Mouse (Mus musculus) left cerebral cortex, postnatal 10 days (tissue): ENCODE results near the gene H2al1m. TPM values are rescaled to one million over a fixed set of nuclear protein-coding genes. Genes with fewer than 3 reads are reported as not detected.
"Not testable (repeated sequence)": the region's sequence is repeated elsewhere in the genome, so short reads cannot be mapped to it uniquely, and the experiment has no call there.

ENCODE experiments used
- DNase-seq, 2 experiments: peaks; one replicate each; pipeline ENCODE4 v3.0.0; 2021 to 2022; ENCODE audit warnings: low spot score in 2 of 2, mixed read lengths in 1 of 2; ENCODE audit errors: extremely low spot score in 1 of 2
- intact Hi-C: fragments of 180-260 bp; cut with DNase I; formaldehyde crosslinking; loops from one replicate; pipeline ENCODE4 v1.15.1; 2025
- total RNA-seq, 2 experiments: library from RNA; stranded (reverse); gene quantifications; 2 replicates each; pipeline ENCODE4 v1.2.3; 2021

The H2al1m gene
- total RNA-seq, 2 experiments from 2014 or later, result not detected

GRCm38 (mm10) chrX:9302791-9303190 lies 19.2 kb downstream of the H2al1m start:
- DNase-seq, result no peak
- intact Hi-C loops, result no loop called here

DNA sequence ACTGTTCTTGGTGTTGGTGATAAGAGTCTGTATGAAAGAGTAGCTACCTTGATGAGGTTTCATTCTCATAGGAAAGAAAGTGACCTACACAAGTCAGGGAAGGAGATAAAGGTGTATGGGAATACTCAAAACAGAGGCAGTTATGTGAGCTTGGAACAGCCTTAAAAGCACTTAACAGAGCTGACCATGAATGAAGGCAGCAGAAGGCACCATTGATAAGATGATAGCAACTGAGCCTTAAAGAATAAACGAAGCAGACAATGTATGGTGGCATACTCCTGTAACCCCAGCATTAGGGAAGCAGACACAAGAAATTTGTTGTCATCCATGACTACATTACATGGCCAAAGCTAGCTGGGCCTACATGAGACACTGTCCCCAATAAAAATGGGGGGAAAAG lies 19.9 kb downstream of the H2al1m start:
- DNase-seq, result no peak
- intact Hi-C loops, result no loop called here

- intact Hi-C loops, DNase-seq: not testable (repeated sequence)
Observed at GRCm38 (mm10) chrX:9316457-9316856, 32.9 kb downstream of the H2al1m start.

GRCm38 (mm10) chrX:9327954-9328353 lies 44.4 kb downstream of the H2al1m start:
- intact Hi-C loops, DNase-seq: not testable (repeated sequence)

- DNase-seq, intact Hi-C loops: not testable (repeated sequence)
Observed at GRCm38 (mm10) chrX:9332366-9332962, 48.9 kb downstream of the H2al1m start.

- peak; percentile 5 to 18 for DNase-seq
- intact Hi-C loops, result not testable (repeated sequence)
Observed at GRCm38 (mm10) chrX:9333035-9333434, 49.5 kb downstream of the H2al1m start.

Other genes starting within 250 kb of the H2al1m start
- not detected for gene Fthl17f, start 220.7 kb upstream of the H2al1m start, total RNA-seq
- not detected for gene 4930402K13Rik, start 179.2 kb upstream of the H2al1m start, total RNA-seq
- 1 to 10 TPM; 6.3 to 8.0 TPM for gene Lancl3, start 83.9 kb upstream of the H2al1m start, total RNA-seq
- gene Gm14862, start 26.9 kb upstream of the H2al1m start, total RNA-seq, result not detected
- gene Xk, start 11.0 kb upstream of the H2al1m start, total RNA-seq, result 10 to 100 TPM; 12.7 to 13.6 TPM
- gene H2al1k, start 66.9 kb downstream of the H2al1m start, total RNA-seq, result not detected
- under 1 TPM; 0.17 to 0.30 TPM for gene Cybb, start 204.0 kb downstream of the H2al1m start, total RNA-seq